Mouse (Mus musculus) limb, embryonic 10.5 days (tissue): ENCODE data around the gene Ercc2. TPM values are rescaled to one million over a fixed set of nuclear protein-coding genes. Genes with fewer than 3 reads are reported as not detected.
A peak's percentile ranks its signal among the peaks of the same experiment; 100 is the strongest.

ENCODE experiments used
- DNase-seq: peaks from one replicate; pipeline ENCODE4 v3.0.0-alpha.2; 2017; ENCODE audit warnings: low spot score
- H3K27ac ChIP-seq: fragments of 300-500 bp; sonication (generic); 2 replicates; pipeline ENCODE4 v1.5.1; 2016; ENCODE audit warnings: mild to moderate bottlenecking
- H3K27me3 ChIP-seq: fragments of 300-500 bp; sonication (generic); 2 replicates; pipeline ENCODE4 v1.6.1; 2016; ENCODE audit warnings: low read depth, mild to moderate bottlenecking; ENCODE audit not compliant: poor library complexity, severe bottlenecking
- H3K36me3 ChIP-seq: fragments of 300-500 bp; sonication (generic); 2 replicates; pipeline ENCODE4 v1.6.1; 2016; ENCODE audit warnings: mild to moderate bottlenecking, moderate library complexity
- H3K4me1 ChIP-seq: fragments of 300-500 bp; sonication (generic); 2 replicates; pipeline ENCODE4 v1.6.1; 2016
- H3K4me3 ChIP-seq: fragments of 300-500 bp; sonication (generic); 2 replicates; pipeline ENCODE4 v1.5.1; 2016; ENCODE audit warnings: mild to moderate bottlenecking, moderate library complexity
- H3K9me3 ChIP-seq: fragments of 300-500 bp; sonication (generic); replicated peaks from 2 replicates; pipeline ENCODE4 v1.6.1; 2016; ENCODE audit warnings: mild to moderate bottlenecking
- WGBS: fragments of 180-500 bp; shearing (Covaris S2); methylation state at CpG from one replicate; pipeline ENCODE4 v1.1.7; 2016; 5-methylcytosine and 5-hydroxymethylcytosine counted together
- polyA plus RNA-seq: library from polyadenylated mRNA; unstranded; fragments of >200 nt; fragmentation: Nextera tagmentation; extraction: Ambion mirVana; gene quantifications from 2 replicates; pipeline ENCODE4 v1.2.1, GENCODE M21; 2016

The Ercc2 gene
- polyA plus RNA-seq, 1 experiment from 2014 or later, result 25.6 TPM

DNA sequence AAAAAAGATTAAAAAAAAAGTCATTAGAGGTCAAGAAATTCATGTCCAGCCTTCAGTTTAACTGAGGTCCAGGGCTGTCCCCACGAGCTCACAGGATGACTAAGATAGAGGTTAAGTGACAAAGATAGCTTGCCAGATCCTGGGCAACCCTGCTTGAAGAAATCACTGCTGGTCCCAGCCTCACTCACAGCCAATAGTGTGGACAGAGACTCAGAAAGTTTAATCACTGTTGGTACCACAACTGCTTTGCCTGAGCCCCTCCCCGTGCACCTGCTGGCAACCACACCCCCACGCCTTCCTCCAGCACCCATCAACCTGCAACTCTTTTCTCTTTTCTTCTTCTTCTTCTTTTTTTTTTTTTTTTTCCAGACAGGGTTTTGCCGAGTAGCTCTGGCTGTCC, 42.2 kb downstream of the Ercc2 start:
- Histone ChIP-seq H3K4me1 (peaks cover 13% of the 10 kb centered on the region), H3K27me3 (peaks cover 37% of the 10 kb centered on the region), H3K9me3 (no peaks in the 10 kb centered on the region), H3K27ac (no peak overlapping the region), H3K36me3 (peaks cover 44% of the 10 kb centered on the region), H3K4me3 (no peak overlapping the region)
- no peak for DNase-seq
- WGBS, result 74% methylated on average over 4 of the region's 4 CpGs

DNA sequence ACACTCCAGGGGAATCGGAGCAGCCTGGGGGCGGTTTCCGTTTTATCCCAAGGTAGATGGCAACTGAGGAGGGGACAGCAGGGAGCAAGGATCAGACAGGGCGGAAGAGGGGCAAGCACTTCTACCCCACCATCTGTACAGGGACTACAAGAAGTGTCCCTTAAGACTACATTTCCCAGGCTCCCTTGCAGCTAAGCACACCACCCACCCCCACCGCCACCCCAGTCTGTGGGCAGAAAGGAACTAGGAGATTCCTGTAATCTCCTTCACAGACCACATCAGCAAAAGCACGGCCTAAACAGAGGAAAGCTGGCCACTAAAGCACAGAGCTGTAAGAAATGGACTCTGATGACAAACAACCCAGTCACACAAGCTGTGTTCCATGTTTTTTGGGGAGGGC, 44.5 kb downstream of the Ercc2 start:
- Histone ChIP-seq H3K27ac (no peak overlapping the region), H3K4me1 (peaks cover 2% of the 10 kb centered on the region; the same call in 1 of the 2 replicates), H3K4me3 (no peak overlapping the region), H3K9me3 (no peaks in the 10 kb centered on the region), H3K27me3 (peaks cover 14% of the 10 kb centered on the region; the same call in 1 of the 2 replicates), H3K36me3 (peaks cover 67% of the 10 kb centered on the region)
- DNase-seq, result no peak
- WGBS, result 73% methylated on average over 6 of the region's 6 CpGs

DNA sequence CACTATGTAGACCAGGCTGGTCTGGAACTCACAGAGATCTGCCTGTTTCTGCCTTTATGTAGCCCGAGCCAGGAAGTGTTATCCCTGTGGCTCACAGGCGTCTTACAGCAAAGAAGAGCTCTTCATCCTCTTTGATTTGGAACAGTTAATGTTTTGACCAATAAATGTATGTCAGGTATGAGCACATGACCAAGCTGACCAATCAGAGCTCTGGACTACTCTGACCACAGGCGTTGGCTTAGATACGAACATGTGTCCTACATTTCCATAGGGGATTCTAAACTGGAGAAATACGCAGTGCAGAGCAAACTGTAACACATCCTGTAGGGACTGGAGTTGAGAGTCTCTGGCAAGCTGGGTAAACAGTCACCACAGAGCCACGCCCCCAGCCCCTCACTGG, 45.1 kb downstream of the Ercc2 start:
- Histone ChIP-seq H3K27me3 (peaks cover 10% of the 10 kb centered on the region; the same call in 1 of the 2 replicates), H3K4me3 (no peak overlapping the region), H3K27ac (no peak overlapping the region), H3K4me1 (no peaks in the 10 kb centered on the region), H3K9me3 (no peaks in the 10 kb centered on the region), H3K36me3 (peaks cover 72% of the 10 kb centered on the region)
- DNase-seq, result no peak
- 92% methylated on average over 6 of the region's 6 CpGs for WGBS

DNA sequence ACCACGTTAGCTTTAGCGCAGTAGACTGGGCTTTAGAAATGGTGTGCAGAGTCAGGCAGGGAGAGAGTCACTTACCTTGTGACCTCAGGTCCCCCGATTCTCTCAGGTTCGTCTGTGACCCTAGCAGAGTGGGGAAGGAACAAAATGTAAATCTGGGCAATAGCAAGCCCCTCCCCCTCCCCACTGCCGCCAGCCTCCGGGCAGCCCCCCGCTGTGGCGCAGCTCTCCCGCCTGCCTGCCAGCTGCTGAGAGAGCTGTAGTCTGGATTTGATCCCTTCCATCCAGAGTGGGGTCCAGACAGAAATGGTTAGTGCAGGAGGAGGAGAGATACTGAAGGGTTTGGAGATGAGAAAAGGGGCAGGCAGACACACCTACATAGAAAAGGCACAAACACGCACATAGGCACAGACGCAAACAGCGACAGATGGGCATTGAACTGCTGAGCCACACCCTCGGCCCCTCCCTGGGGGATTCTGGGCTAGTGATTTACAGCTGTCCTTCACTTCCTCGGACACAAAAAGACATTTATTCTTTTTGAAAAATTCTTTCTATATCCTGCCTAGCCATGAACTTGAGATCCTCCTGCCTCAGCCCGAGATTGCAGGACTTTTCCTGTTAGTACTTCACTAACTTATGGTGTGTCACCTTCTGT, 46.3 kb downstream of the Ercc2 start:
- 80% methylated on average over 15 of the region's 15 CpGs for WGBS
- Histone ChIP-seq H3K27ac (no peak overlapping the region), H3K4me3 (no peak overlapping the region), H3K9me3 (no peaks in the 10 kb centered on the region), H3K4me1 (no peaks in the 10 kb centered on the region), H3K27me3 (no peaks in the 10 kb centered on the region), H3K36me3 (peaks cover 84% of the 10 kb centered on the region)
- no peak for DNase-seq

DNA sequence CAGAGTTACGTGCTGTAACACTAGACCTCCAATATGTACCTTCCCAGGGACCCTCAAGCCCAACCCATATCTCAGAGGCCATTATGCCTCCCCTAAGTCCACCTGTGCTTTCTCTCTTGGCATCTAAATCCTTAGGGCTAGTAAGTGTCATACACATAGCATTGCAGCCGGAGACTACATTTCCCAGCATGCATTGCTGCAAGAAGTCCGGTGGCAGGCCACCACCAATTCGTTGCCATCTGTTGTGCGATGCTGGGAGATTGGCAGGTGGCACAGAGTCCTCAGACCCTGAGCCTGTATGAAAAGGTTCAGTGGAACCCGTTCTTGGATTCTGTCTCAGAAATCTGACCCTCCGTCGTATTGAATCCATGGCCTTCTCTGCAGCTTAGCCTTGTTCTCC, 47.9 kb downstream of the Ercc2 start:
- DNase-seq, result no peak
- no peaks in the 10 kb centered on the region for H3K4me1 ChIP-seq
- H3K27ac ChIP-seq, result no peak overlapping the region
- no peak overlapping the region for H3K4me3 ChIP-seq
- peaks cover 100% of the 10 kb centered on the region for H3K36me3 ChIP-seq
- 73% methylated on average over 8 of the region's 8 CpGs for WGBS
- no peaks in the 10 kb centered on the region for H3K9me3 ChIP-seq
- no peaks in the 10 kb centered on the region for H3K27me3 ChIP-seq

DNA sequence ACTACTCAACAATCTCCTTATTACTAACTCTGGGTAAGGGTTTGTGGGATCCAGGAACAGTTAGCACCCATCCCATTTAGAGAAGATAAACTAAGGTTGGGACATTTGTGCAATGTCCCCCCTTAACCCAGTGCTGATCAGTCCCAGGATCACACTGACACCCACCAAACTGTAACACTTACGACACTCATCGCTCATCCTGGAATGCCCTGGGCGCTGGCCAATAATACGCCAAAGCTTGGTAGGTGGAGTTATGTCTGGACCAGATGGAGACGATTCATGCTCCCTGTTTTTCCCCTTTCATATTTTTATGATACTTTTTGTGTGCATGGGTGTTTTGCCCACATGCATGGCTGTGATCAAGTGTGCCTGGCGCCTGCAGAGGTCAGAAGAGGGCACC, 48.6 kb downstream of the Ercc2 start:
- DNase-seq, result no peak
- 91% methylated on average over 6 of the region's 6 CpGs for WGBS
- no peaks in the 10 kb centered on the region for H3K4me1 ChIP-seq
- peaks cover 100% of the 10 kb centered on the region for H3K36me3 ChIP-seq
- no peaks in the 10 kb centered on the region for H3K9me3 ChIP-seq
- no peak overlapping the region for H3K4me3 ChIP-seq
- H3K27ac ChIP-seq, result no peak overlapping the region
- no peaks in the 10 kb centered on the region for H3K27me3 ChIP-seq

DNA sequence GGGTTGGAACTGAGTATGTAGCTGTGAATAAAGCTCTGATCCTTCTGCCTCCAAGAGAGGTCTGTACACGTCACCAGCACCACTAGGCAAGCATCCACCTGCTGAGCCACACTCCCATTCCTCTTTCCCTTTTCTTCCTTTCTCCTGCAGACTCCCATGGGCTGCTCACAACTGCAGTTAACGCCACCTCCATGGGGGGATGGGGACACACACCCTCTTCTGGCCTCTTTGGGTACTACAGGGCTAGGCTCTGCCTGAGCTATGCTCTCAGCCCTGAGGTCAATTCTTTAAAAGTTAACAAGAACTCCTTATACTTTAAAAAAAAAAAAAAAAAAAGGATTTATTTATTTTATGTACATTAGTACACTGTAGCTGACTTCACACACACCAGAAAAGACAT, 50.7 kb downstream of the Ercc2 start:
- 98% methylated on average over 2 of the region's 2 CpGs for WGBS
- no peak overlapping the region for H3K27ac ChIP-seq

DNA sequence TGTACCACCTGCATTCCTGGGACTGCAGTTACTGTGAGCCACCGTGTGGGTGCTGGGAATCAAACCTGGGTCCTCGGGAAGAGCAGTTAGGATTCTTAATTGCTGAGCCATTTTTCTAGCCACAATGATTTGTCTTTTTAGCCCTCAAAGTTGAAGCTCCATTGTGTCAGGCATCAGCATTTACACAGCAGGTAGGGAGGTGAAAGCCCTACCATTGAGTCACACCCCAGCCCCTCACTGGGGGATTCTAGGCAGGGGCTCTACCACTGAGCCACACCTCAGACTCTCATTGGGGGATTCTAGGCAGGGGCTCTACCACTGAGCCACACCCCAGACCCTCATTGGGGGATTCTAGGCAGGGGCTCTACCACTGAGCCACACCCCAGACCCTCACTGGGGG, 54.5 kb downstream of the Ercc2 start:
- no peak overlapping the region for H3K4me3 ChIP-seq
- no peak for DNase-seq
- WGBS, result 97% methylated on average over 2 of the region's 2 CpGs
- H3K27ac ChIP-seq, result no peak overlapping the region
- peaks cover 97% of the 10 kb centered on the region for H3K36me3 ChIP-seq
- H3K4me1 ChIP-seq, result no peaks in the 10 kb centered on the region
- H3K27me3 ChIP-seq, result no peaks in the 10 kb centered on the region
- H3K9me3 ChIP-seq, result no peaks in the 10 kb centered on the region

More for the DNA sequence above, 50.7 kb downstream of the Ercc2 start:
- DNase-seq, result no peak
- Histone ChIP-seq H3K4me3 (no peak overlapping the region), H3K36me3 (peaks cover 100% of the 10 kb centered on the region), H3K27me3 (no peaks in the 10 kb centered on the region), H3K9me3 (no peaks in the 10 kb centered on the region), H3K4me1 (no peaks in the 10 kb centered on the region)

DNA sequence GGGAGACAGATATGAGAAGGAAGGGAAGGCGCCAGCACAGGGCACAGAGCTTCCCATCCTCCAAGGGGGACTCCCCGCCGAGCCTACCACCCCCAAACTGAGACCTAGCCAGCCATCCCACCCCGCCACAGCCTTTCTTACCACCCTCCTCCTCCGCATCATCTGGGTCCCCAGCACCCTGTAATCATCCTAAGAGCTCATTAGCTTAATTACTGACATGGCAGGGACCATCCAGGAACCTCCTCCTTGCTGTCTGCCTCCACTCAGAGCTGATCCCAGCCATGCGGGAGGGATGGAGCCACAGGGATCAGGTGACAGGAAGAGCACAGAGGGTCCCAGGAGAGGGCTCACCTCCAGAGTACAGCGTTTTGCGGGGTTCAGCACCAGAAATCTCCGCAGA, 55.2 kb downstream of the Ercc2 start:
- Histone ChIP-seq H3K36me3 (peaks cover 97% of the 10 kb centered on the region), H3K9me3 (no peaks in the 10 kb centered on the region), H3K27me3 (no peaks in the 10 kb centered on the region), H3K4me1 (no peaks in the 10 kb centered on the region), H3K4me3 (no peak overlapping the region), H3K27ac (no peak overlapping the region)
- 80% methylated on average over 9 of the region's 9 CpGs for WGBS
- no peak for DNase-seq

DNA sequence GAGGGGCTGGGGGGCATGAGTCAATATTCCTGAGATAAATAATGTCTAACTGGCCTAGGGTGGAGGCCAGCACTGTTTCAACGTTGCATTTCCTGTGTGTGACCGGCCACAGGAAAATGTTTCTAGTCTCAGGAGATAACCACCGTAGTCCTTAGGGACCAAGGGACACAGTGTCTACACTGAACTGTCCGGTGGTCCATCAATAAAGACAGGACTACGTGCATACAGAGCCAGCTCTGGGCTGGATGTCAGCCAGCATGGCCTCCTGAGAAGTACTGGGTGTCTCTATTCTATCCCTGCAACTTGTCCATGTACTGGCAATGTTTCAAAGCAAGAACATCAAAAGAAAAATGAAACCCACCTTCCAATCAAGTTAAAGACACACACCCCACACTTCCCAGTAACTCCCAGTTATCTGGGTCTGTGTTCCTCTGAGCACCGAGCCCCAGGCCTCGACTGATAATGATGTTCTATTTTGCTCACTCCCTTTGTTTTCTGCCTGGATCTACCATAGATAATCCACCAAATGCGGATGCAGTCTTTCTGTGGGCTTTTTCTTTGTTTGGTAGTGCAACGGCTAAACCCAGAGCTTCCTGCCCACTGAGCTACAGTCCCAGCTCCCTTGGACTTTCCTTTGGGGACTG, 59.8 kb downstream of the Ercc2 start:
- Histone ChIP-seq H3K36me3 (peaks cover 92% of the 10 kb centered on the region), H3K4me3 (no peak overlapping the region), H3K9me3 (no peaks in the 10 kb centered on the region), H3K4me1 (no peaks in the 10 kb centered on the region), H3K27ac (no peak overlapping the region), H3K27me3 (no peaks in the 10 kb centered on the region)
- DNase-seq, result no peak
- 89% methylated on average over 9 of the region's 9 CpGs for WGBS

DNA sequence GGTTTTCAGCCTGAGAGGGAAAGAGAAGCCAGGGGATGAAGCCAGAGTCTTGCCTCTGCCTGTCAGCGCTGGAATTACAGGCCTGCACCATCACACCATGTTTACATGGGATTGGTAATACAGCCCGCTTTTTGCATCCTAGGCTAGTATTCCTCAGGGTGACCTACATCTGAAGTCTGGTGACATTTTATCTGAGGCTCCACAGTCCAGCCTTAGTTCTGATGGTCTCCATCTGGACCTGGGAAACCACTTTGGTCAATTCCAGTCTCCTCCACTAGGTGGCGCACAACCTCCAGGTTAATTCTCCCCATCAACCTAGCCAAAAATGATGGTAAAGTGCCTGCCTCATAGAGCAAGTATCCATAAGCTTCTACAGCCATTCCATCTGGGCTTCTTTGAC, 61.5 kb downstream of the Ercc2 start:
- DNase-seq, result peak; percentile 87
- Histone ChIP-seq H3K27ac (no peak overlapping the region), H3K4me3 (no peak overlapping the region), H3K36me3 (peaks cover 92% of the 10 kb centered on the region), H3K4me1 (no peaks in the 10 kb centered on the region), H3K9me3 (no peaks in the 10 kb centered on the region), H3K27me3 (no peaks in the 10 kb centered on the region)
- WGBS, result 41% methylated on average over 3 of the region's 3 CpGs

DNA sequence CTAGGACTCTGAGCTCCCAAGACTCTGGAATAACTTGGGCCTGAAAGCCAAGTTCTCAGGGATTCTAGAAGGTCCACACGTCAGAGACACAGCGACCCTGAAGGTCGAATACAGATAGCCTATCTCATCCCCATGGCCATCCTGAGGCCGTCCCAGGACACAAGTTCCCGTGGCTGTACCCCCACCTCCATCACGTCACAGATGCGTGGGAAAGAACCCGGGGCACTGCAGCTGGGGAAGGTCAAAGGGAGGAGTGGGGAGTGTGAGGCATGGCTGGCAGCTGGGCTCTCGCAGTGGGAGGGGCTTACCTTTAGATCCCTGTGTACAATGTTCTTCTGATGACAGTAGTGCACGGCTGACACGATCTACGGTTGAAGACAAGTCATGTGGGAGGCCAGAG, 63.0 kb downstream of the Ercc2 start:
- H3K4me3 ChIP-seq, result no peak overlapping the region
- 85% methylated on average over 12 of the region's 12 CpGs for WGBS
- peaks cover 95% of the 10 kb centered on the region for H3K36me3 ChIP-seq
- H3K27ac ChIP-seq, result no peak overlapping the region
- H3K27me3 ChIP-seq, result no peaks in the 10 kb centered on the region
- no peak for DNase-seq
- no peaks in the 10 kb centered on the region for H3K4me1 ChIP-seq
- H3K9me3 ChIP-seq, result no peaks in the 10 kb centered on the region
